Mouse (Mus musculus) erythroblast, embryonic 14.5 days (primary cell): ENCODE results near the gene Wdr61. TPM values are rescaled to one million over a fixed set of nuclear protein-coding genes. Genes with fewer than 3 reads are reported as not detected.

Experiments used
- H3K27me3 ChIP-seq: 2 replicates; pipeline ENCODE4 v1.6.1; 2012; ENCODE audit warnings: inconsistent platforms; ENCODE audit not compliant: control insufficient read depth
- H3K36me3 ChIP-seq: 2 replicates; pipeline ENCODE4 v1.6.1; 2012; ENCODE audit warnings: mild to moderate bottlenecking, inconsistent platforms; ENCODE audit not compliant: control insufficient read depth
- H3K4me1 ChIP-seq: 2 replicates; pipeline ENCODE4 v1.6.1; 2012; ENCODE audit warnings: inconsistent platforms; ENCODE audit not compliant: control insufficient read depth
- H3K4me3 ChIP-seq: replicated peaks from 2 replicates; pipeline ENCODE3; 2012; ENCODE audit warnings: moderate library complexity, mild to moderate bottlenecking, inconsistent platforms
- H3K9me3 ChIP-seq: 2 replicates; pipeline ENCODE4 v1.6.1; 2012; ENCODE audit warnings: low read length, inconsistent platforms, mixed read lengths; ENCODE audit not compliant: control insufficient read depth
- GATA1 ChIP-seq: IDR thresholded peaks from 2 replicates; pipeline ENCODE4 v1.6.1; 2012; ENCODE audit warnings: low read length, inconsistent platforms, mixed read lengths
- TAL1 ChIP-seq: IDR thresholded peaks from 3 replicates; pipeline ENCODE4 v1.6.1; 2012; ENCODE audit warnings: low read length, inconsistent platforms, mixed read lengths
- polyA plus RNA-seq: library from polyadenylated mRNA; stranded (reverse); fragments of >175 nt; gene quantifications from 2 replicates; pipeline ENCODE4 v1.2.3, GENCODE M21; 2012

Gene Wdr61
- 1.2 and 2.7 TPM in 2 replicates for polyA plus RNA-seq

DNA sequence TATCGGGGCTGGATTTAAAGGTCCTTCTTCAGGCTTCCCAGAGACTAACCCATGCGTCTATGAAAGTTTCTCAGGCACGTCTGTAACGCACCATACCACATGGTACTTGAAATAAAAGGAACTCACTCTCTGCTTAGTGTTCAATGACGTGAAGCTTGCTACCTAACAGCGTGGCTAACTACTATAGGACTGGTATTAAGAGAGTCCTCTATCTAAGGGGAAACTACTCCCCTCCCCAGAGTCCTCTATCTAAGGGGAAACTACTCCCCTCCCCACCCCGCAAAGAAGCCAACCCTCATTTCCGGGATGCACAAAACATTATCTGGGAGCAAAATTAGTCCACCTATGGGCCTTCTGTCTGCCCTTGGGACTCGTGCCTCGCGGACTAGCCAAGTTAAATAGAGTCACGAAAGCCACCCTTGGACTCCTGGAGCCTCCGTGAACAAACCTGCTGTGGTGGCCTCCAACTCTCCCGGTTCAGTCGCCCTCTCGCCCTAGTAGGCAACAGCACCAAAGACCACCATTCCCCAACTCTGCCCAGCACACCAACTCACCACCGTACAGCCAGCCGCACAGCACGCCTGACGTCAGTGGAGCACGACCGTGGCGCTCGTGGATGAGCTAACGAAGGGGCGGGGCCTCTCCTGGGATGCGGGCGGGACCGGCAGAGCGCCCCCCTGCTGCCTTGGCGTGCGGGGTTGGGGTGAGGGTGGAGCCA lies at the start of gene Wdr61:
Gene Wdr61, minus strand, starts transcription at position 599 of the 718 bp plus-strand sequence.
- H3K4me1 ChIP-seq: peaks cover 36% of the 10 kb centered on the region
- H3K9me3 ChIP-seq: no peaks in the 10 kb centered on the region
- peaks cover 23% of the 10 kb centered on the region for H3K36me3 ChIP-seq
- no peak for TF ChIP-seq TAL1
- TF ChIP-seq GATA1: no peak
- H3K27me3 ChIP-seq: 0 out of 2 replicates have a peak, but pooled peaks cover 2% of the 10 kb centered on the region
- peak within 1 kb of the TSS; percentile 86 for H3K4me3 ChIP-seq

DNA sequence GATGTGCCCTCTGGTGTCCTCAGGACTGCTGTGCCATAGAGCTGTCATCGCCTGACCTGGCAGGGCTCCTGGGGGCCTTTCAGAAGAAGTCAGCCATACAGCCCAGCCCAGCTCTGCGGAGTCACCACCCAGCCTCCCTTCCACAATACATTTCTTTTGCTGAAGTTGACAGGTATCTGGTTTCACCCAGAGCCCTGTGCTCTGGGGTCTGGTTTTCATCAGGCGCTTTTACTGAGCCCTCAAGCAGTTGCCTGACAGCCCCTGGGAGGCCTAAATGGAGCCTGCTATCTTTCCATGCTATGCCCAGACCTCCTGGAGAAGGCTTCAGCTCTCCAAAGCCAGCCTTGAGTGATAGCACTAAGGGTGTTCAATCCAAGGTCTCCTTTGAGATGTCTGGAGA lies 49.7 kb upstream of the Wdr61 start:
- no peaks in the 10 kb centered on the region for H3K27me3 ChIP-seq
- H3K36me3 ChIP-seq: no peaks in the 10 kb centered on the region
- no peaks in the 10 kb centered on the region for H3K4me1 ChIP-seq
- TF ChIP-seq GATA1: no peak
- no peak for TF ChIP-seq TAL1
- no peaks in the 10 kb centered on the region for H3K9me3 ChIP-seq
- no peak overlapping the region for H3K4me3 ChIP-seq

DNA sequence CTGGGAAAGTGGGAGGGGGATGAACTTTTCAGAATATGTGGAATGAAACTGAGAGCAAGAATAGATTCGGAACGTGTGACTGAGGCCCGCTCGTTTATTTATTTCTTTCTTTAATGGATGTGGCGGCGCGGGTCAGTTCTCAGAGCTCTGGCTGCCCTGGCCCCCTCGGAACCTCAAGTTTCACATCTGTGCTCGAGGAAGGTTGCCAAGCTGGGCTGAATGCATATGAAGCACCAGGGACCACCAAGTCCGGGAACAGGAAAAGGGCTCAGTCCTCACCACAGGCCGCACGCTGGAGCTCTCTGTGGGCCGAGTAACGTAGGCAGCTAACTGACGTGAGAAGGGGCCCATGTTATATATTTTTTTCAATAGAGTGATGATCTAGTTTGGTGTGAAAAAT lies 48.2 kb upstream of the Wdr61 start:
- H3K4me3 ChIP-seq: no peak overlapping the region
- no peaks in the 10 kb centered on the region for H3K36me3 ChIP-seq
- TF ChIP-seq GATA1: no peak
- TF ChIP-seq TAL1: no peak
- H3K9me3 ChIP-seq: no peaks in the 10 kb centered on the region
- no peaks in the 10 kb centered on the region for H3K4me1 ChIP-seq
- no peaks in the 10 kb centered on the region for H3K27me3 ChIP-seq

DNA sequence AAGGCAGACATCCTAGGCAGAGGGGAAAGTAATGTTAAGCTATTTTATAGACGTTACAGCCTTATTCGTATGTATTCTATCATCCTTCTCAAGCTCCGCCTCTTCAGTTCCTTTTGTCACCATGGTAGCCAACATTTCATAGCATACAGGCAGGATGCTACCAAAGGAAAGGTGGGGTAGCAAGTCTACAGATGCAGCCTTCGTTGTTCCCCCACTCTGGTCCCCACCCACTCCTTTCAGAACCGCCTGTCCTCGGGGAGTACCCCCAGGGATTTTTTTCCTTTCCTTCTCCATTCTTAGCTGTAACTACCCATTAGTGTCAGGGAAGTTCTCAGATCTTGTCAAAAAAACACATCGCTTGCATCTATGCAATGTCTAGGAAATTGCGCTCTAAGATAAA lies 45.0 kb upstream of the Wdr61 start:
- H3K4me1 ChIP-seq: no peaks in the 10 kb centered on the region
- no peak overlapping the region for H3K4me3 ChIP-seq
- no peaks in the 10 kb centered on the region for H3K9me3 ChIP-seq
- TF ChIP-seq TAL1 (no peak), GATA1 (no peak)
- no peaks in the 10 kb centered on the region for H3K36me3 ChIP-seq
- H3K27me3 ChIP-seq: no peaks in the 10 kb centered on the region

DNA sequence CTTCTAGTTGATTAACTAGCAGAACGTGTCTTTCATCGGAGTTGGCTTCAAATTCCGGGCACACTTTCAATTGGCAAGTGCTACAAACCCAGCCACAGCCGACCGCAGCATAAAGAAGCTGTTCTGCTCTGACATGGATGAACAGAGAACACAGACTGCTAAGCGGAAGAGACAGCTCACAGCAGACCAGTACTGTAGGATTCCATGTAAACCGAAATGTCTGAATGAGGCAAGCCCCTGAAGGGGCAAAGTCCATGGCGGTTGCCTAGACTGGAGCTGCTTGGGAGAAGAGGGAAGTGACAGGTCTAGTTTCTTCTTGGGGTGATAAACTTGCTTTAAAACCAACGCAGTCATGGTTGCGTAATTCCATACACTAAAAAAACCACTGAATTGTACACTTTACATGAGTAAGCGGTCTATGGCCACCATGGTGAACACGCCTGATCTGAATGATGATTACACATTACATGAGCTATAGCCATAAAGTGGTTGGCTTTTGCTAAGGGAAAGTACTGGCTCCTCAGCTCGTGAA lies 42.2 kb upstream of the Wdr61 start:
- H3K36me3 ChIP-seq: no peaks in the 10 kb centered on the region
- no peaks in the 10 kb centered on the region for H3K9me3 ChIP-seq
- no peak overlapping the region for H3K4me3 ChIP-seq
- no peak for TF ChIP-seq TAL1
- TF ChIP-seq GATA1: no peak
- no peaks in the 10 kb centered on the region for H3K4me1 ChIP-seq
- no peaks in the 10 kb centered on the region for H3K27me3 ChIP-seq

DNA sequence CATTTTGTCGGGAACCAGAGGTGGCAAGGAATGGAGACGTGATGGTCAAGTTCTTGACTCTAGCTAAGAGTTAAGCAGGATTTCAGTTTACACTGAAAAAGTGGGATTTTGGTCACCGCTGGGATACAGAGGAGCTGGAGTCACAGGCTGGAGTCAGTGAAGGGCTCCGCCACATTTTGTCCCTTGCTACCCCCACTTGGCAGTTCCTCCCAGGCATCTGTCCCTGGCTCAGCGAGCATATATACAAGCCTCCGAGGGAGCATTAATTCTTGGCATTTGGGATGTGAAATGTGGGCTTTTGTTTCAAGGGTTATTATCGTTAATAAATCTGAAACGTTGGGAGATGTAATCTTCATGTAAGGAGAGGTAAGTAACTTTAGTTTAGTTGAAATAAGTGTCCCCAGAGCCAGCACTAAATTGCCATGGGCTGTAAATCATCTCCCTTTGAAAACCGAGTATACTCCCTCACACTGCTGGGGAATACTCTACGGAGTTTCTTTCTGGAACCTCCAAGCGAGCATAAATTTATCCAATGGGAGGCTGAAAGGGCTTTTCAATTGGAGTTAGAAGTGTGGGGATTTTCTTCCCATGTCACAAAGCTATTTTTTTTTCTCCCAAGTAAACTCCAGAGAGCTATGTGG lies 35.9 kb upstream of the Wdr61 start:
- TF ChIP-seq GATA1 (no peak), TAL1 (no peak)
- Histone ChIP-seq H3K9me3 (no peaks in the 10 kb centered on the region), H3K4me1 (no peaks in the 10 kb centered on the region), H3K4me3 (no peak overlapping the region), H3K36me3 (no peaks in the 10 kb centered on the region), H3K27me3 (peaks cover 31% of the 10 kb centered on the region)

DNA sequence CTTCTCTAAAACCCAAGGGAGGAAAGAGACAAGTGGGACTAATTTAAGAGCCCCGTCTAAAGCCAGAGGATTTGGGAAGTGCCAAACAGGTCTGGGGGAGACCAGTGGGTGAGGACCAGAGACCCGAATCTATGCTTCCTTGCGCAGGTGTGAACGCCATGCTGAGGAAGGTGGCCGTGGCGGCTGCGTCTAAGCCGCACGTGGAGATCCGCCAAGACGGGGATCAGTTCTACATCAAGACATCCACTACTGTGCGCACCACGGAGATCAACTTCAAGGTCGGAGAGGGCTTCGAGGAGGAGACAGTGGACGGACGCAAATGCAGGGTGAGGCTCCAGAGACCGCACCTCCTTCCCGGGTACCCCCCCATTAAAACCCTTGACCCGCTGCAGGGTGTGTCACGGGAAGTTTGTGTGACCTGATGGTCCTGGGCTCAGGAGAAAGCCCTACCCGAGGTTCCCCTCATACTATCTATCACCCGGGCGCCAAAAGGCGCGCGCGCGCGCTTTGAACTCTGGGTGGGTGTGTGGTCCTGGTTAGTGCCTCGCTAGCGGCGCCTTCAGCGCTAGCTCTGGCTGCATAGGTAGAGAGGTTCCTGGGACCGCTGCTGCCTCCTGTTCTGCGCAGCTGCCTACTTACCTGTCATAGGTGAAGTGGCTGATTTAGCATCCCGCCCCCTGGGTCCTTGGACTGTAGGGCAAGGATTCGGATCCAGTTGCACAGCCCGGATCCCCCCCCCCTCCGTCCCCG lies 31.2 kb upstream of the Wdr61 start:
- no peaks in the 10 kb centered on the region for H3K4me1 ChIP-seq
- peaks cover 70% of the 10 kb centered on the region for H3K27me3 ChIP-seq
- H3K9me3 ChIP-seq: no peaks in the 10 kb centered on the region
- H3K4me3 ChIP-seq: no peak overlapping the region
- H3K36me3 ChIP-seq: no peaks in the 10 kb centered on the region
- TF ChIP-seq TAL1: no peak
- TF ChIP-seq GATA1: no peak

DNA sequence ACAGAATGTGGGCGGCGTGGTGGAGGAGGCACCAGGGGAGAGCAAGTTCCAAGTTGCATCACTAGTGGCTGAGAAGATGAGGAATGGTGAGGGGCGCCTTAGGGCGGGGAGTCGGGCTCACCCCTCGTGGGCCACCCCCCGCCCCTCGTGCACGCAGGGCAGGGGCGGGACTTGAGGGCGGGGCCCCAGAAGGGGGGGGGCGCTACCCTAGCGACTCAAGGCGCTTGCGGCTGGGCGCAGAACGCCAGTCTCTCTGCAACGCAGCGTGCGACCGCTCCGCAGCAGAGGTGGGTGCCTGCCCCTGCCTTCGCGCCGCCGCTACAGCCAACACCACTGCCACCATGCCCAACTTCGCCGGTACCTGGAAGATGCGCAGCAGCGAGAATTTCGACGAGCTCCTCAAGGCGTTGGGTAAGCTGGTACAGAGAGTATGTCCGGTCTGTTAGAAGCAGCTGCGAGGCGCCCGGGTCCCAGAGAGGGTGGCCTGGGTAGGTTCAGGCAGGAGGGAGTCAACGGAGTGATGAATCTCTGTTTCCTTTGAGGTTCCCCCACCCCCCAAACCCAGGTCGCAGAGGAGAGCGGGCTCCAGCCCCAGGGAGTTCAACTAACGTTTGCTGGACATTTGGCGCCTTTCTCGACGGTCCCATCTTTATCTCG lies 30.4 kb upstream of the Wdr61 start, which contains the start of gene Crabp1:
Gene Crabp1, plus strand, starts transcription at position 188 of the 657 bp plus-strand sequence.
- Histone ChIP-seq H3K4me1 (no peaks in the 10 kb centered on the region), H3K36me3 (no peaks in the 10 kb centered on the region), H3K27me3 (peaks cover 64% of the 10 kb centered on the region), H3K9me3 (no peaks in the 10 kb centered on the region), H3K4me3 (no peak within 1 kb of the TSS)
- TF ChIP-seq TAL1: no peak
- TF ChIP-seq GATA1: no peak
